Mouse (Mus musculus): ENCODE results near the gene Serpina16. TPM values are rescaled to one million over a fixed set of nuclear protein-coding genes. Genes with fewer than 3 reads are reported as not detected.
"Not testable (repeated sequence)": the region's sequence is repeated elsewhere in the genome, so short reads cannot be mapped to it uniquely, and the experiment has no call there.

Serpina16 gene
- total and polyA plus RNA-seq, 3 experiments = not detected

DNA sequence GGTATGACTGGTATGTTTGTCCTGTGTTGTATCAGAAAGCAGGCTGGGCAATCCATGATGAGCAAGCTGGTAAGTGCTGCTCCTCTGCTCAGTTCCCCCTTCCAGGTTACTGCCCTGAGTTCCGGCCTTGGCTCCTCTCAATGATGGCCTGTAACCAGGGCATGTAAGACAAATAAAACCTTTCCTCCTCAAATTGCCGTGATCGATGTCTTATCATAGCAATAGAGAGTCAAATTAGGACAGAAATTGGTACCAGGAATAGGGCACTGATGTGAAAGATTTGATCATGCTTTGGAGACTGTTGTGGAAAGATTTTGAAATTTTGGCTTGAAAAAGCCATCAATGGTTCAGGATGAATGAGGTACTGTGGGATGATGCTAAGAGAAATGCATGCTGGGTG lies 10.7 kb downstream of the Serpina16 start:
- no peaks in the 10 kb centered on the region for H3K79me2 ChIP-seq (ENCODE audit: control insufficient read depth, insufficient read depth, low read length, poor library complexity)
- no peaks in the 10 kb centered on the region for H3K27me3 ChIP-seq (ENCODE audit: control insufficient read depth in 1 of 2, insufficient read depth in 2 of 2, low read length in 2 of 2)
- H3K36me3 ChIP-seq (ENCODE audit: control insufficient read depth in 1 of 2, insufficient read depth in 2 of 2, low read length in 2 of 2) = no peaks in the 10 kb centered on the region
- no peak for DNase-seq (ENCODE audit: low read depth, low spot score)
- no peaks in the 10 kb centered on the region for H3K9me3 ChIP-seq (replicated peaks; ENCODE audit: insufficient read depth, low read length)
- no peak overlapping the region for H3K27ac ChIP-seq (ENCODE audit: control insufficient read depth, low read depth, low read length)
- no peaks in the 10 kb centered on the region for H3K4me1 ChIP-seq (ENCODE audit: control insufficient read depth in 1 of 2, insufficient read depth in 2 of 2, low read length in 2 of 2)
- no peak for TF ChIP-seq USF1 (IDR thresholded peaks at IDR 0.05; ENCODE audit: low read depth, low read length)
- no peak for TF ChIP-seq RCOR1 (IDR thresholded peaks at IDR 0.05; ENCODE audit: low read depth, low read length)
- no peak for TF ChIP-seq CHD1 (IDR thresholded peaks at IDR 0.05; ENCODE audit: low read depth, low read length)
- no peak for TF ChIP-seq ZC3H11A (IDR thresholded peaks at IDR 0.05; ENCODE audit: low read depth, low read length)
- TF ChIP-seq ETS1 (IDR thresholded peaks at IDR 0.05; ENCODE audit: low read depth, low read length) = no peak
- TF ChIP-seq EP300 (IDR thresholded peaks at IDR 0.05; ENCODE audit: low read depth in 1 of 2, low read length in 2 of 2) = no peak
- no peak for TF ChIP-seq BHLHE40 (IDR thresholded peaks at IDR 0.05; ENCODE audit: borderline replicate concordance, low read depth, low read length)
- no peak for TF ChIP-seq TBP (IDR thresholded peaks at IDR 0.05; ENCODE audit: low read depth, low read length)
- TF ChIP-seq UBTF (IDR thresholded peaks at IDR 0.05; ENCODE audit: borderline replicate concordance, insufficient read depth, low read depth, low read length) = no peak
- no peak for TF ChIP-seq RAD21 (IDR thresholded peaks at IDR 0.05; ENCODE audit: low read depth, low read length)
- no peak for TF ChIP-seq ZNF384 (IDR thresholded peaks at IDR 0.05; ENCODE audit: low read depth, low read length)
- no peak for TF ChIP-seq ZMIZ1 (IDR thresholded peaks at IDR 0.05; ENCODE audit: low read depth, low read length)
- TF ChIP-seq CTCF (IDR thresholded peaks at IDR 0.05 in 2 of 3, conservative IDR thresholded peaks at IDR 0.05 in 1 of 3; ENCODE audit: control insufficient read depth in 1 of 3, insufficient read depth in 1 of 3, low read depth in 2 of 3, low read length in 3 of 3, poor library complexity in 1 of 3, severe bottlenecking in 1 of 3) = no peak
- H3K9ac ChIP-seq (ENCODE audit: control insufficient read depth, low read depth, low read length, poor library complexity, severe bottlenecking) = no peak overlapping the region
- H3K4me3 ChIP-seq (ENCODE audit: control insufficient read depth in 1 of 2, insufficient read depth in 1 of 2, low read depth in 2 of 2, low read length in 2 of 2) = no peak overlapping the region

DNA sequence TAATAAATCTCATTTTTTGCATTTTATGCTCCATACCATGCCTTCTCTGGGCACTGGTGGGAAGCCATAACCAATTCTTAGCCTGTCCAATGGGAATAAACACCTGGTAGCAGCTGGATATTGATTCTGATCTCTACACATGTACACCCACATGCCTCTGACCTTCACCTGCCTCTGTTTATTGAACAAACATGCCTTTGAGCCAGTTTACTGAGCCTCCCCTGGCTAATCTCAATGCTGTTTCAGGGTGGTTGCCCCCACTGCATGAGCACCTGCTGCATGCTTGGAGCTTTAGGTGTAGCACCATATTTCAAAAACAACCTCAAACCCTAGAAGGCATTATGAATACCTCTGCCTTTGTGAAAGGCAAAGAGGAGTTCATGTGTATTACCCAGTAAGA lies 13.9 kb downstream of the Serpina16 start:
- H3K4me3 ChIP-seq (ENCODE audit: control insufficient read depth in 1 of 2, insufficient read depth in 1 of 2, low read depth in 2 of 2, low read length in 2 of 2); H3K27ac ChIP-seq (ENCODE audit: control insufficient read depth, low read depth, low read length); H3K27me3 ChIP-seq (ENCODE audit: control insufficient read depth in 1 of 2, insufficient read depth in 2 of 2, low read length in 2 of 2); H3K36me3 ChIP-seq (ENCODE audit: control insufficient read depth in 1 of 2, insufficient read depth in 2 of 2, low read length in 2 of 2); H3K9me3 ChIP-seq (replicated peaks; ENCODE audit: insufficient read depth, low read length); H3K4me1 ChIP-seq (ENCODE audit: control insufficient read depth in 1 of 2, insufficient read depth in 2 of 2, low read length in 2 of 2); H3K79me2 ChIP-seq (ENCODE audit: control insufficient read depth, insufficient read depth, low read length, poor library complexity); DNase-seq (ENCODE audit: low read depth, low spot score); H3K9ac ChIP-seq (ENCODE audit: control insufficient read depth, low read depth, low read length, poor library complexity, severe bottlenecking): not testable (repeated sequence)

DNA sequence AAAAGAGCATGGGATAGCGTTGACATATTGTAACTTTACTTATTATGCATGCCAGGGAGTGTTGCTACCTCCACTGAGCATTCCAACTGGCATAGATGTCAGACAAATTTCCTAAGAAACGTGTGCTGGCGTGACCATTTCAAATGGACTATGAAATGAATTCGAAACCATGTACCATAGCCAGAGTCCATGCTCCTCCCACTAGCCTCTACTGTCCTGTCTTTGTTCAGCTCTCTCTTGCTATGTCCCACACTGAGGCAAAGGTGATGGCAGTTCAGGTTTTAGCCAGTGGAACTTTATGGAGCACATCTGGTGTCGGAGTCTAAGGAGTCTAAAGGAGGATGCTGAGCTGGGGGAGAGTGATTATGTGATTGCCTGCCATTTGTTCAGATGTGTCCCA lies 15.9 kb downstream of the Serpina16 start:
- no peak overlapping the region for H3K4me3 ChIP-seq (ENCODE audit: control insufficient read depth in 1 of 2, insufficient read depth in 1 of 2, low read depth in 2 of 2, low read length in 2 of 2)
- H3K79me2 ChIP-seq (ENCODE audit: control insufficient read depth, insufficient read depth, low read length, poor library complexity) = no peaks in the 10 kb centered on the region
- TF ChIP-seq USF1 (IDR thresholded peaks at IDR 0.05; ENCODE audit: low read depth, low read length) (no peak), UBTF (IDR thresholded peaks at IDR 0.05; ENCODE audit: borderline replicate concordance, insufficient read depth, low read depth, low read length) (no peak), SIN3A (IDR thresholded peaks at IDR 0.05; ENCODE audit: low read length) (no peak), SMC3 (IDR thresholded peaks at IDR 0.05; ENCODE audit: low read depth, low read length) (no peak), NELFE (IDR thresholded peaks at IDR 0.05; ENCODE audit: low read depth, low read length) (no peak), BHLHE40 (IDR thresholded peaks at IDR 0.05; ENCODE audit: borderline replicate concordance, low read depth, low read length) (no peak), MYC (IDR thresholded peaks at IDR 0.05; ENCODE audit: low read depth, low read length) (no peak), TAL1 (IDR thresholded peaks at IDR 0.05; ENCODE audit: low read length) (no peak), RAD21 (IDR thresholded peaks at IDR 0.05; ENCODE audit: low read depth, low read length) (no peak)
- H3K36me3 ChIP-seq (ENCODE audit: control insufficient read depth in 1 of 2, insufficient read depth in 2 of 2, low read length in 2 of 2) = no peaks in the 10 kb centered on the region
- H3K27ac ChIP-seq (ENCODE audit: control insufficient read depth, low read depth, low read length) = no peak overlapping the region
- DNase-seq (ENCODE audit: low read depth, low spot score) = no peak
- no peaks in the 10 kb centered on the region for H3K9me3 ChIP-seq (replicated peaks; ENCODE audit: insufficient read depth, low read length)
- no peak overlapping the region for H3K9ac ChIP-seq (ENCODE audit: control insufficient read depth, low read depth, low read length, poor library complexity, severe bottlenecking)
- H3K4me1 ChIP-seq (ENCODE audit: control insufficient read depth in 1 of 2, insufficient read depth in 2 of 2, low read length in 2 of 2) = no peaks in the 10 kb centered on the region
- H3K27me3 ChIP-seq (ENCODE audit: control insufficient read depth in 1 of 2, insufficient read depth in 2 of 2, low read length in 2 of 2) = no peaks in the 10 kb centered on the region

Data from MEL (cell line).